Mouse (Mus musculus) ES-E14 (cell line): ENCODE data around the gene Krt20. TPM values are rescaled to one million over a fixed set of nuclear protein-coding genes. Genes with fewer than 3 reads are reported as not detected.

ENCODE experiments used
- DNase-seq: peaks from one replicate; pipeline ENCODE4 v3.0.0-alpha.2; 2013; ENCODE audit warnings: low read depth, low spot score
- H3K27ac ChIP-seq: 2 replicates; pipeline ENCODE4 v1.5.1; 2012; ENCODE audit warnings: low read depth, mild to moderate bottlenecking, low read length, moderate library complexity, mixed read lengths; ENCODE audit not compliant: poor library complexity, insufficient read depth, severe bottlenecking
- H3K36me3 ChIP-seq: 2 replicates; pipeline ENCODE4 v1.6.1; 2012; ENCODE audit warnings: mild to moderate bottlenecking, low read length, moderate library complexity, mixed read lengths; ENCODE audit not compliant: control insufficient read depth, poor library complexity, insufficient read depth, severe bottlenecking
- H3K4me1 ChIP-seq, 2 experiments: fragments of 150-350 bp in 1 of 2; sonication (generic) in 1 of 2; 2 replicates each; pipeline ENCODE4 v1.6.1; 2012; ENCODE audit warnings: low read length in 2 of 2, mild to moderate bottlenecking in 1 of 2, mixed read lengths in 1 of 2; ENCODE audit not compliant: control insufficient read depth in 2 of 2, insufficient read depth in 2 of 2, poor library complexity in 1 of 2
- H3K4me3 ChIP-seq, 2 experiments: fragments of 150-350 bp in 1 of 2; sonication (generic) in 1 of 2; 2 replicates each; pipeline ENCODE4 v1.5.1; 2012; ENCODE audit warnings: low read length in 2 of 2, low read depth in 1 of 2, mild to moderate bottlenecking in 1 of 2, mixed read lengths in 1 of 2; ENCODE audit not compliant: insufficient read depth in 1 of 2, poor library complexity in 1 of 2, severe bottlenecking in 1 of 2
- H3K9ac ChIP-seq: 2 replicates; pipeline ENCODE4 v1.6.1; 2012; ENCODE audit warnings: low read depth, mild to moderate bottlenecking, low read length, mixed read lengths; ENCODE audit not compliant: poor library complexity, insufficient read depth, severe bottlenecking
- H3K9me3 ChIP-seq: fragments of 150-350 bp; sonication (generic); 2 replicates; pipeline ENCODE4 v1.6.1; 2012; ENCODE audit warnings: low read depth, mild to moderate bottlenecking, low read length; ENCODE audit not compliant: control insufficient read depth, insufficient read depth
- CHD2 ChIP-seq: IDR thresholded peaks from 2 replicates; pipeline ENCODE4 v1.6.1; 2014; ENCODE audit warnings: mild to moderate bottlenecking, low read depth, low read length, inconsistent platforms
- HCFC1 ChIP-seq: IDR thresholded peaks from 2 replicates; pipeline ENCODE4 v1.6.1; 2012; ENCODE audit warnings: low read length, inconsistent platforms, borderline replicate concordance; ENCODE audit not compliant: insufficient read depth
- MAFK ChIP-seq: IDR thresholded peaks from 2 replicates; pipeline ENCODE4 v1.6.1; 2014; ENCODE audit warnings: mild to moderate bottlenecking, low read depth, low read length, inconsistent platforms; ENCODE audit not compliant: insufficient read depth
- ZC3H11A ChIP-seq: IDR thresholded peaks from 2 replicates; pipeline ENCODE4 v1.6.1; 2012; ENCODE audit warnings: low read depth, mild to moderate bottlenecking, inconsistent platforms, low read length, borderline replicate concordance
- ZNF384 ChIP-seq: IDR thresholded peaks from 2 replicates; pipeline ENCODE4 v1.6.1; 2012; ENCODE audit warnings: low read depth, low read length, inconsistent platforms
- in situ Hi-C, 2 experiments: fragments of 600-800 bp; cut with MboI; formaldehyde crosslinking; loops; one replicate each; pipeline ENCODE4 v1.15.1; 2025; ENCODE audit warnings: low sequenced_read_pairs in 2 of 2, inconsistent platforms in 1 of 2; ENCODE audit not compliant: unreplicated experiment in 2 of 2
- total RNA-seq: library from RNA; depleted of rRNA; stranded (reverse); fragments of 300-350 nt; gene quantifications from 2 replicates; pipeline ENCODE4 v1.2.3, GENCODE M21; 2012

The Krt20 gene
- total RNA-seq, 1 experiment = 2.4 TPM

- in situ Hi-C loops = no loop called here
- no peaks in the 10 kb centered on the region for H3K36me3 ChIP-seq
- H3K4me3 ChIP-seq = no peak overlapping the region
These were observed 31.8 kb downstream of the Krt20 start for GRCm38 (mm10) chr11:99406186-99406585.

GRCm38 (mm10) chr11:99399956-99400549, 37.9 kb downstream of the Krt20 start:
- in situ Hi-C loops = loop anchor here in 1 of 2 experiments (25.0 kb wide), 1 partner anchor 887 kb away; no protein-coding TSS in a partner anchor
- TF ChIP-seq MAFK = no peak
- TF ChIP-seq ZC3H11A = no peak
- no peak for TF ChIP-seq CHD2
- no peak for TF ChIP-seq ZNF384
- no peak for TF ChIP-seq HCFC1
- DNase-seq = no peak
- Histone ChIP-seq H3K36me3 (no peaks in the 10 kb centered on the region), H3K4me1 (no peaks in the 10 kb centered on the region), H3K27ac (no peak overlapping the region), H3K9ac (no peak overlapping the region), H3K4me3 (no peak overlapping the region), H3K9me3 (no peaks in the 10 kb centered on the region)

More at GRCm38 (mm10) chr11:99406186-99406585, 31.8 kb downstream of the Krt20 start:
- no peak overlapping the region for H3K9ac ChIP-seq
- H3K9me3 ChIP-seq = no peaks in the 10 kb centered on the region
- TF ChIP-seq MAFK (no peak), ZNF384 (no peak), ZC3H11A (no peak), HCFC1 (no peak), CHD2 (no peak)
- no peak for DNase-seq
- H3K4me1 ChIP-seq = no peaks in the 10 kb centered on the region
- no peak overlapping the region for H3K27ac ChIP-seq

- TF ChIP-seq ZNF384 = no peak
- no peak for TF ChIP-seq CHD2
- TF ChIP-seq ZC3H11A = no peak
- no peak for TF ChIP-seq HCFC1
- TF ChIP-seq MAFK = no peak
- no peak overlapping the region for H3K27ac ChIP-seq
- no peaks in the 10 kb centered on the region for H3K9me3 ChIP-seq
- no peak overlapping the region for H3K9ac ChIP-seq
- DNase-seq = no peak
- H3K36me3 ChIP-seq = no peaks in the 10 kb centered on the region
- in situ Hi-C loops = loop anchor here in 1 of 2 experiments (25.0 kb wide), 1 partner anchor 888 kb away; no protein-coding TSS in a partner anchor
- no peak overlapping the region for H3K4me3 ChIP-seq
- no peaks in the 10 kb centered on the region for H3K4me1 ChIP-seq
These were observed 39.1 kb downstream of the Krt20 start for GRCm38 (mm10) chr11:99398832-99399231.

GRCm38 (mm10) chr11:99398084-99398483, 39.9 kb downstream of the Krt20 start:
- no peak overlapping the region for H3K4me3 ChIP-seq
- H3K27ac ChIP-seq = no peak overlapping the region
- no peak for TF ChIP-seq ZNF384
- no peak for TF ChIP-seq HCFC1
- no peak for TF ChIP-seq CHD2
- TF ChIP-seq ZC3H11A = no peak
- no peak for TF ChIP-seq MAFK

More at GRCm38 (mm10) chr11:99398084-99398483, 39.9 kb downstream of the Krt20 start:
- in situ Hi-C loops = loop anchor here in 1 of 2 experiments (25.0 kb wide), 1 partner anchor 889 kb away; no protein-coding TSS in a partner anchor
- Histone ChIP-seq H3K36me3 (no peaks in the 10 kb centered on the region), H3K9ac (no peak overlapping the region), H3K9me3 (no peaks in the 10 kb centered on the region), H3K4me1 (no peaks in the 10 kb centered on the region)
- no peak for DNase-seq
